Mouse (Mus musculus) C2C12 (cell line): ENCODE results near the gene Abca5. TPM values are rescaled to one million over a fixed set of nuclear protein-coding genes. Genes with fewer than 3 reads are reported as not detected.

ENCODE experiments used
- H3K27me3 ChIP-seq: one replicate; pipeline ENCODE4 v1.6.1; 2011; ENCODE audit not compliant: control insufficient read depth, insufficient read depth, insufficient read length
- H3K36me3 ChIP-seq: one replicate; pipeline ENCODE4 v1.6.1; 2011; ENCODE audit not compliant: control insufficient read depth, insufficient read depth
- H3K4me3 ChIP-seq: one replicate; pipeline ENCODE4 v1.5.1; 2011; ENCODE audit warnings: mild to moderate bottlenecking, control low read depth; ENCODE audit not compliant: poor library complexity, insufficient read depth, severe bottlenecking
- H3K79me2 ChIP-seq: one replicate; pipeline ENCODE4 v1.6.1; 2011; ENCODE audit not compliant: control insufficient read depth, insufficient read depth
- H3K79me3 ChIP-seq: one replicate; pipeline ENCODE4 v1.6.1; 2011; ENCODE audit warnings: low read depth, control low read depth
- H3ac ChIP-seq: one replicate; pipeline ENCODE3; 2011; ENCODE audit warnings: low read depth; ENCODE audit not compliant: control insufficient read depth, insufficient read length
- CEBPB ChIP-seq: IDR thresholded peaks from one replicate; pipeline ENCODE4 v1.6.1; 2011; ENCODE audit warnings: low read depth, mild to moderate bottlenecking, control low read depth, moderate library complexity
- CTCF ChIP-seq: IDR thresholded peaks from one replicate; pipeline ENCODE4 v1.5.1; 2011; ENCODE audit not compliant: control insufficient read depth, insufficient read depth, insufficient read length
- FOSL1 ChIP-seq: IDR thresholded peaks from one replicate; pipeline ENCODE4 v1.8.0; 2011; ENCODE audit warnings: mild to moderate bottlenecking, low read length; ENCODE audit not compliant: poor library complexity, insufficient read depth, severe bottlenecking
- MAX ChIP-seq: IDR thresholded peaks from one replicate; pipeline ENCODE4 v1.6.1; 2011; ENCODE audit warnings: mild to moderate bottlenecking, control low read depth
- MYOD1 ChIP-seq: IDR thresholded peaks from one replicate; pipeline ENCODE4 v1.6.1; 2011; ENCODE audit warnings: low read depth; ENCODE audit not compliant: control insufficient read depth, insufficient read length
- MYOG ChIP-seq: IDR thresholded peaks from one replicate; pipeline ENCODE4 v1.6.1; 2011; ENCODE audit not compliant: control insufficient read depth, insufficient read length; ENCODE audit errors: extremely low read depth
- USF1 ChIP-seq: IDR thresholded peaks from one replicate; pipeline ENCODE4 v1.6.1; 2011; ENCODE audit warnings: low read depth, mild to moderate bottlenecking, control low read depth, moderate library complexity
- polyA plus RNA-seq: library from polyadenylated mRNA; unstranded; fragments of >200 nt; fragmentation: generic; extraction: Trizol; gene quantifications from one replicate; pipeline ENCODE4 v1.2.1, GENCODE M21; 2012; ENCODE audit warnings: missing spikeins

The Abca5 gene
- polyA plus RNA-seq, 1 experiment, result 0.99 TPM

GRCm38 (mm10) chr11:110284185-110284787 lies 53.2 kb downstream of the Abca5 start:
- no peak overlapping the region for H3K4me3 ChIP-seq
- TF ChIP-seq MYOD1 (no peak), USF1 (no peak), MYOG (no peak), CTCF (no peak), CEBPB (no peak), MAX (no peak)
- no peak overlapping the region for H3ac ChIP-seq
- H3K27me3 ChIP-seq, result no peaks in the 10 kb centered on the region
- H3K36me3 ChIP-seq, result peaks cover 6% of the 10 kb centered on the region
- no peaks in the 10 kb centered on the region for H3K79me2 ChIP-seq
- no peaks in the 10 kb centered on the region for H3K79me3 ChIP-seq

GRCm38 (mm10) chr11:110274794-110275193 lies 62.7 kb downstream of the Abca5 start:
- no peaks in the 10 kb centered on the region for H3K79me3 ChIP-seq
- H3K36me3 ChIP-seq, result no peaks in the 10 kb centered on the region
- H3K79me2 ChIP-seq, result no peaks in the 10 kb centered on the region
- TF ChIP-seq CEBPB, result no peak
- TF ChIP-seq CTCF, result no peak
- TF ChIP-seq USF1, result no peak
- TF ChIP-seq MYOG, result no peak
- TF ChIP-seq MYOD1, result no peak
- no peak for TF ChIP-seq MAX
- TF ChIP-seq FOSL1, result no peak
- H3K27me3 ChIP-seq, result no peaks in the 10 kb centered on the region
- H3ac ChIP-seq, result no peak overlapping the region
- H3K4me3 ChIP-seq, result no peak overlapping the region

- H3K79me3 ChIP-seq, result no peaks in the 10 kb centered on the region
- TF ChIP-seq MYOG, result no peak
- no peak for TF ChIP-seq MYOD1
- TF ChIP-seq CTCF, result peak; percentile 45
- H3ac ChIP-seq, result no peak overlapping the region
- no peaks in the 10 kb centered on the region for H3K79me2 ChIP-seq
- no peaks in the 10 kb centered on the region for H3K27me3 ChIP-seq
- no peaks in the 10 kb centered on the region for H3K36me3 ChIP-seq
- no peak overlapping the region for H3K4me3 ChIP-seq
Measured at GRCm38 (mm10) chr11:110271745-110272144, 65.8 kb downstream of the Abca5 start.

GRCm38 (mm10) chr11:110268244-110268844 lies 69.2 kb downstream of the Abca5 start:
- no peak overlapping the region for H3K4me3 ChIP-seq

GRCm38 (mm10) chr11:110267232-110267631 lies 70.3 kb downstream of the Abca5 start:
- H3ac ChIP-seq, result no peak overlapping the region
- H3K79me3 ChIP-seq, result no peaks in the 10 kb centered on the region
- no peaks in the 10 kb centered on the region for H3K36me3 ChIP-seq
- no peak overlapping the region for H3K4me3 ChIP-seq
- H3K79me2 ChIP-seq, result no peaks in the 10 kb centered on the region
- no peaks in the 10 kb centered on the region for H3K27me3 ChIP-seq
- TF ChIP-seq FOSL1, result no peak
- TF ChIP-seq CEBPB, result no peak
- TF ChIP-seq MYOD1, result no peak
- TF ChIP-seq MYOG, result no peak
- TF ChIP-seq USF1, result no peak
- TF ChIP-seq MAX, result no peak
- no peak for TF ChIP-seq CTCF

More at GRCm38 (mm10) chr11:110268244-110268844, 69.2 kb downstream of the Abca5 start:
- Histone ChIP-seq H3K36me3 (no peaks in the 10 kb centered on the region), H3K27me3 (no peaks in the 10 kb centered on the region), H3ac (peak overlapping the region; percentile 40), H3K79me2 (no peaks in the 10 kb centered on the region), H3K79me3 (no peaks in the 10 kb centered on the region)
- no peak for TF ChIP-seq USF1
- no peak for TF ChIP-seq MYOG
- TF ChIP-seq MYOD1, result no peak
- no peak for TF ChIP-seq FOSL1
- TF ChIP-seq CTCF, result peak; percentile 60
- TF ChIP-seq CEBPB, result no peak
